Mouse (Mus musculus) gastrocnemius, postnatal 14 days (tissue): ENCODE measurements around the gene Kctd11. TPM values are rescaled to one million over a fixed set of nuclear protein-coding genes. Genes with fewer than 3 reads are reported as not detected.

Experiments
- DNase-seq: peaks from one replicate; pipeline ENCODE4 v3.0.0; 2021; ENCODE audit warnings: mixed read lengths
- intact Hi-C: fragments of 180-260 bp; cut with DNase I; formaldehyde crosslinking; loops from one replicate; pipeline ENCODE4 v1.15.1; 2025; ENCODE audit warnings: low total_unique reads
- total RNA-seq, 2 experiments: library from RNA; stranded (reverse); gene quantifications; 2 replicates each; pipeline ENCODE4 v1.2.3; 2021

Kctd11 gene
- total RNA-seq, 2 experiments from 2014 or later, result 2.0 TPM

- intact Hi-C loops, result no loop called here
- peak; percentile 93 for DNase-seq
Observed at GRCm38 (mm10) chr11:69913554-69914371, 32.6 kb upstream of the Kctd11 start, which contains the start of gene Gps2. Gene Gps2 (plus strand): TSS chr11:69913888.

- intact Hi-C loops, result no loop called here
- no peak for DNase-seq
Observed at GRCm38 (mm10) chr11:69912716-69913530, 31.7 kb upstream of the Kctd11 start.

GRCm38 (mm10) chr11:69911701-69912100, 30.5 kb upstream of the Kctd11 start:
- DNase-seq, result no peak
- intact Hi-C loops, result no loop called here

- DNase-seq, result no peak
- intact Hi-C loops, result no loop called here
Observed at GRCm38 (mm10) chr11:69910781-69911560, 29.8 kb upstream of the Kctd11 start.

- no peak for DNase-seq
Observed at GRCm38 (mm10) chr11:69910177-69910576, 29.0 kb upstream of the Kctd11 start.

GRCm38 (mm10) chr11:69909174-69909573, 28.0 kb upstream of the Kctd11 start:
- intact Hi-C loops, result no loop called here
- DNase-seq, result no peak

More at GRCm38 (mm10) chr11:69910177-69910576, 29.0 kb upstream of the Kctd11 start:
- intact Hi-C loops, result no loop called here

- intact Hi-C loops, result no loop called here
- DNase-seq, result no peak
Observed at GRCm38 (mm10) chr11:69908645-69909044, 27.4 kb upstream of the Kctd11 start.

- intact Hi-C loops, result no loop called here
Observed at GRCm38 (mm10) chr11:69904311-69904710, 23.1 kb upstream of the Kctd11 start.

GRCm38 (mm10) chr11:69902972-69903371, 21.8 kb upstream of the Kctd11 start:
- no peak for DNase-seq
- intact Hi-C loops, result no loop called here

More at GRCm38 (mm10) chr11:69904311-69904710, 23.1 kb upstream of the Kctd11 start:
- DNase-seq, result no peak

- peak; percentile 39 for DNase-seq
- intact Hi-C loops, result no loop called here
Observed at GRCm38 (mm10) chr11:69901993-69902392, 20.8 kb upstream of the Kctd11 start.

- DNase-seq, result peak; percentile 96
- intact Hi-C loops, result no loop called here
Observed at GRCm38 (mm10) chr11:69901406-69901846, 20.2 kb upstream of the Kctd11 start.

GRCm38 (mm10) chr11:69900471-69901405, 19.5 kb upstream of the Kctd11 start, which contains the start of the genes 2810408A11Rik and Neurl4:
Gene 2810408A11Rik (minus strand): TSS chr11:69900987.
Gene Neurl4 (plus strand): TSS chr11:69901072.
- peak; percentile 87 for DNase-seq
- intact Hi-C loops, result no loop called here

- DNase-seq, result no peak
- intact Hi-C loops, result loop anchor here (10.0 kb wide), 1 partner anchor 55 kb away; the partner anchor contains the start of gene Plscr3
Observed at GRCm38 (mm10) chr11:69899870-69900269, 18.7 kb upstream of the Kctd11 start.

- intact Hi-C loops, result loop anchor here (10.0 kb wide), 1 partner anchor 50 kb away; the partner anchor contains the start of gene Plscr3
- DNase-seq, result no peak
Observed at GRCm38 (mm10) chr11:69895291-69895690, 14.1 kb upstream of the Kctd11 start, which contains the start of gene Acap1. Gene Acap1 (minus strand): TSS chr11:69895539.

GRCm38 (mm10) chr11:69894671-69895070, 13.5 kb upstream of the Kctd11 start:
- intact Hi-C loops, result loop anchor here (10.0 kb wide), 1 partner anchor 50 kb away; the partner anchor contains the start of gene Plscr3
- DNase-seq, result no peak

- DNase-seq, result no peak
- intact Hi-C loops, result loop anchor here (10.0 kb wide), 1 partner anchor 47 kb away; the partner anchor contains the start of gene Plscr3
Observed at GRCm38 (mm10) chr11:69891482-69891881, 10.3 kb upstream of the Kctd11 start.

- intact Hi-C loops, result no loop called here
- no peak for DNase-seq
Observed at GRCm38 (mm10) chr11:69886907-69887635, 5.9 kb upstream of the Kctd11 start.
